Mouse (Mus musculus): ENCODE data around the gene Rela.
"Not testable (repeated sequence)": the region's sequence is repeated elsewhere in the genome, so short reads cannot be mapped to it uniquely, and the experiment has no call there.

The Rela gene

GRCm38 (mm10) chr19:5668372-5668771, 31.1 kb downstream of the Rela start:
- no peak for DNase-seq

GRCm38 (mm10) chr19:5680432-5680831, 43.1 kb downstream of the Rela start:
- no peak for DNase-seq

- no peak for DNase-seq
Observed at GRCm38 (mm10) chr19:5684236-5684635, 47.0 kb downstream of the Rela start.

GRCm38 (mm10) chr19:5684985-5685384, 47.7 kb downstream of the Rela start:
- no peak for DNase-seq

- DNase-seq: no peak
Observed at GRCm38 (mm10) chr19:5685431-5685830, 48.1 kb downstream of the Rela start.

GRCm38 (mm10) chr19:5685861-5686260, 48.6 kb downstream of the Rela start:
- no peak for DNase-seq

- no peak for DNase-seq
Observed at GRCm38 (mm10) chr19:5686437-5686836, 49.2 kb downstream of the Rela start.

GRCm38 (mm10) chr19:5686954-5687353, 49.7 kb downstream of the Rela start:
- DNase-seq: not testable (repeated sequence)

GRCm38 (mm10) chr19:5687738-5688137, 50.5 kb downstream of the Rela start:
- no peak for DNase-seq

GRCm38 (mm10) chr19:5688200-5689087, 51.2 kb downstream of the Rela start, which contains the start of the genes Map3k11 and Pcnx3:
Map3k11 (plus strand) TSS chr19:5688742.
Pcnx3 (minus strand) TSS chr19:5688908.
- peak; percentile 98 for DNase-seq

GRCm38 (mm10) chr19:5689088-5689428, 51.8 kb downstream of the Rela start:
- no peak for DNase-seq

- peak; percentile 94 for DNase-seq
Observed at GRCm38 (mm10) chr19:5689565-5690342, 52.5 kb downstream of the Rela start.

GRCm38 (mm10) chr19:5690343-5690735, 53.1 kb downstream of the Rela start:
- DNase-seq: no peak

GRCm38 (mm10) chr19:5691601-5692000, 54.3 kb downstream of the Rela start:
- DNase-seq: no peak

GRCm38 (mm10) chr19:5692086-5692912, 55.0 kb downstream of the Rela start:
- DNase-seq: no peak

GRCm38 (mm10) chr19:5692913-5693396, 55.7 kb downstream of the Rela start:
- no peak for DNase-seq

GRCm38 (mm10) chr19:5693801-5694200, 56.5 kb downstream of the Rela start:
- no peak for DNase-seq

GRCm38 (mm10) chr19:5695849-5696462, 58.7 kb downstream of the Rela start:
- no peak for DNase-seq
